Mouse (Mus musculus) spleen, adult 2 months (tissue): ENCODE measurements around the gene Upp2. TPM values are rescaled to one million over a fixed set of nuclear protein-coding genes. Genes with fewer than 3 reads are reported as not detected.

ENCODE experiments used
- DNase-seq, 2 experiments: peaks; one replicate each; pipeline versions ENCODE4 v3.0.0 to v3.0.0-alpha.2; 2012 to 2021; ENCODE audit warnings: low spot score in 2 of 2, low read depth in 1 of 2
- H3K27ac ChIP-seq: fragments of 200-500 bp; 2 replicates; pipeline ENCODE4 v1.5.1; 2012; ENCODE audit warnings: low read length, inconsistent platforms; ENCODE audit not compliant: insufficient read depth
- H3K27me3 ChIP-seq: fragments of 200-500 bp; 2 replicates; pipeline ENCODE4 v1.6.1; 2012; ENCODE audit warnings: mild to moderate bottlenecking, moderate library complexity, low read length, inconsistent platforms; ENCODE audit not compliant: control insufficient read depth, insufficient read depth
- H3K36me3 ChIP-seq: fragments of 200-500 bp; 2 replicates; pipeline ENCODE4 v1.6.1; 2012; ENCODE audit warnings: mild to moderate bottlenecking, low read length, inconsistent platforms; ENCODE audit not compliant: control insufficient read depth, insufficient read depth
- H3K4me1 ChIP-seq: fragments of 200-500 bp; 2 replicates; pipeline ENCODE4 v1.6.1; 2011; ENCODE audit warnings: inconsistent platforms; ENCODE audit not compliant: control insufficient read depth, insufficient read depth, insufficient read length
- H3K4me3 ChIP-seq: fragments of 200-500 bp; 2 replicates; pipeline ENCODE4 v1.5.1; 2011; ENCODE audit warnings: mild to moderate bottlenecking, inconsistent platforms; ENCODE audit not compliant: insufficient read depth, insufficient read length; ENCODE audit errors: extremely low read depth
- CTCF ChIP-seq: fragments of 200-500 bp; IDR thresholded peaks from 2 replicates; pipeline ENCODE4 v1.5.1; 2011; ENCODE audit warnings: mild to moderate bottlenecking, inconsistent platforms; ENCODE audit not compliant: insufficient read depth, insufficient read length, insufficient replicate concordance; ENCODE audit errors: extremely low read depth
- POLR2A ChIP-seq: fragments of 200-500 bp; IDR thresholded peaks from 2 replicates; pipeline ENCODE4 v1.6.1; 2011; ENCODE audit warnings: low read depth, low read length, inconsistent platforms
- WGBS: fragments of 180-500 bp; shearing (Covaris S2); methylation state at CpG from one replicate; pipeline ENCODE4 v1.1.7; 2018; 5-methylcytosine and 5-hydroxymethylcytosine counted together
- polyA plus RNA-seq: library from polyadenylated mRNA; depleted of rRNA; stranded (reverse); fragments of >200 nt; gene quantifications from 2 replicates; pipeline ENCODE4 v1.2.3, GENCODE M21; 2012

The Upp2 gene
- polyA plus RNA-seq, 1 experiment: 1.3 TPM

DNA sequence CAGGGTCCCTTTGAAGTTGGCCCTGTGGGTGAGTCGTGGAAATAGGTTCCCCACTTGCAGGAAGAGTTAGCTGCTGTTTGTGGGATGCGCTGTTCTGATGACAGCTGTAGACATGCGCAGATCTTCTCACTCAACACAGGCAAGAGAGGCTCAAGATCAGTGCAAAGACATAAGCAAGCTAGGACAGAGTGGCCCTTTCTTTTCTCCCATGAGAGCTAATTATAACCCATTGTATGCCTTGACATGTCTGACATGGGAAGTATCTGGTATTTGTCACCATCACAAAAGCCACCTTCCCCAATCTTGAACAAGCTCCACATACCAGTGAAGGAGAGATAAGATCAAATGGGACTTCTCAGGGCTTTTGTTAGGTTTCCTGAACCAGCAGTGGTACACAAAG lies 140.6 kb downstream of the Upp2 start:
- H3K27me3 ChIP-seq: no peaks in the 10 kb centered on the region
- H3K4me1 ChIP-seq: no peaks in the 10 kb centered on the region
- DNase-seq: no peak
- H3K4me3 ChIP-seq: no peak overlapping the region
- no peaks in the 10 kb centered on the region for H3K36me3 ChIP-seq
- TF ChIP-seq CTCF (no peak), POLR2A (no peak)
- H3K27ac ChIP-seq: no peak overlapping the region
- WGBS: 87% methylated on average over 3 of the region's 3 CpGs

DNA sequence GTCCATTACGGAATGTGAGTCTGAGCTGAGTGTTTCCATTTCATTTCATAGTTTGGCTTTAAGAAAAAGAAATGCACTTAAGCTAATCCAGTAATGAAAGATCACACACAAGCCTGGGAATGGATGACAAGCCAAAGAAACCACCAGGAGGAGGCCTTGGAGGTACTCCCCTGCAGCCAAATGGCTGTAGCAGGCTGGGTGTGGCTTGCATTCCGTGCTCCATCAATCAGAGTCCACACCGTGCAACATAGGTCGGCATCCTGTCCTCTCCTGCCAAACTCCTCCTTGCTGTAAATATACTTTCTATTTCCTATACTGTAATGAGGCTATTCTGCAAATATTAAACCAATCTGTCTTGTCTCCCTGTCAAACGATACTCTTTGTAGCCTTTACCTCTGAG lies 143.1 kb downstream of the Upp2 start:
- no peak overlapping the region for H3K4me3 ChIP-seq
- TF ChIP-seq CTCF: no peak
- no peak for TF ChIP-seq POLR2A

DNA sequence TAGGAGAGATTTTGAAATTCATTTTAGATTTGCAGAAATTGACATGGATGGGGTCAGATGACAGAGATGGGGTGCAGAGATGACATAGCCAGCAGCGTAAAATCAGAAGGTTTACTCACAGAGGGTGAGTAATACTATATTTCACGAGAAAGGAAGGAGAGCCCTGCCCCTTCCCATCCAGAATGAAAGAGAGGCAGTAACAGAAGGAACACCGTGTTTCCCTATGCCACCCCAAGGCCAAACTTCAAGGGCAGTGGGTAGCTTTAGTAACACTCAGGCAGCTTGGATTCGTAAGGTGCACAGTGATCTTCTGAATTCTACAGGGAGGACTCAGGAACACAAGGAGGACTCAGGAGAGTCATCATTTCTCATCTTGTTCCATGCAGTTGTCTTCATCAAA lies 144.0 kb downstream of the Upp2 start:
- TF ChIP-seq POLR2A (no peak), CTCF (no peak)
- no peak overlapping the region for H3K27ac ChIP-seq
- H3K4me1 ChIP-seq: no peaks in the 10 kb centered on the region
- no peaks in the 10 kb centered on the region for H3K36me3 ChIP-seq
- DNase-seq: no peak
- H3K4me3 ChIP-seq: no peak overlapping the region
- no peaks in the 10 kb centered on the region for H3K27me3 ChIP-seq
- WGBS: 82% methylated on average over 4 of the region's 4 CpGs

More for the DNA sequence above, 143.1 kb downstream of the Upp2 start:
- WGBS: 85% methylated on average over 5 of the region's 5 CpGs
- no peak overlapping the region for H3K27ac ChIP-seq
- no peak for DNase-seq
- no peaks in the 10 kb centered on the region for H3K4me1 ChIP-seq
- H3K36me3 ChIP-seq: no peaks in the 10 kb centered on the region
- H3K27me3 ChIP-seq: no peaks in the 10 kb centered on the region

DNA sequence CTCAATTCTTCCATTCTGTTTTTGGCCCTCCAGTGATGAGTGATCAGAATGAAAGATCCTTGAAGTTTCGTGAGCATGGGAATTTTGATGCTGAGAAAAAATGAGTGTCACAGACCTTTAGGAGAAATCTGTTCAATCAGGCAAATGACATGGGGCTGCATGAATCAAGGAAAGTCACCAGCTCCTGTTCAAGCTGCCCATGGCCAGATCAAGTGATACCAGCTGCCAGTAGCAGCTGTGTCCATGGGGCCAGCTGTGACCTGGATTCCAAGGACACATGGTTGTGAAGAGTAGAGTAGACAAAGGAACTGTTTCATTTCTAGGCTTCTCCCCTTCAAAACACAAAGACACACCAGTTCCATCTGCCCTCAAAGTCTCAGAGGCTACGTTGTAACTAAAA lies 144.4 kb downstream of the Upp2 start:
- Histone ChIP-seq H3K36me3 (no peaks in the 10 kb centered on the region), H3K27me3 (no peaks in the 10 kb centered on the region), H3K4me3 (no peak overlapping the region), H3K27ac (no peak overlapping the region), H3K4me1 (no peaks in the 10 kb centered on the region)
- 80% methylated on average over 2 of the region's 2 CpGs for WGBS
- TF ChIP-seq CTCF (no peak), POLR2A (no peak)
- DNase-seq: no peak

DNA sequence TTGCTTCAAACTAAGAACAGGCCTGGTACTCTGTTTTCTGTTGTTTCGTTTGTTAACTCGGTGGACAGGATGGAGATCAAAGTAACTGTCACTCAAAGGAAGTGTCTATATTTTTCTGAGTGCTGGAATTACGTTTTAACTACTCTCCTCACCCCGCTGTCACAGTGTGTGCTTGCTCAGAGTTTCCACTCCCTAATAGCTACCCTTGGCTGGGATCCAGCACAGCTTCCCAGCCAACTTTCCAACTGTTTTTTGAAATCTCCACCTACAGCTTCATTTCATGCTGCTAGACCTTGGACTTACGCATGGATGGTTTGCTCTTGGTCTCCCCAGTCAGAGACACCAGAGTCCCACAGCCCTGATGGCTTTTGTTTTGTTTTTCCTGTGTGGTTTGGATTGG lies 144.8 kb downstream of the Upp2 start:
- H3K4me3 ChIP-seq: no peak overlapping the region
- no peaks in the 10 kb centered on the region for H3K27me3 ChIP-seq
- TF ChIP-seq POLR2A: no peak
- TF ChIP-seq CTCF: no peak
- H3K36me3 ChIP-seq: no peaks in the 10 kb centered on the region
- no peak for DNase-seq
- no peaks in the 10 kb centered on the region for H3K4me1 ChIP-seq
- WGBS: 70% methylated on average over 5 of the region's 5 CpGs
- H3K27ac ChIP-seq: no peak overlapping the region

DNA sequence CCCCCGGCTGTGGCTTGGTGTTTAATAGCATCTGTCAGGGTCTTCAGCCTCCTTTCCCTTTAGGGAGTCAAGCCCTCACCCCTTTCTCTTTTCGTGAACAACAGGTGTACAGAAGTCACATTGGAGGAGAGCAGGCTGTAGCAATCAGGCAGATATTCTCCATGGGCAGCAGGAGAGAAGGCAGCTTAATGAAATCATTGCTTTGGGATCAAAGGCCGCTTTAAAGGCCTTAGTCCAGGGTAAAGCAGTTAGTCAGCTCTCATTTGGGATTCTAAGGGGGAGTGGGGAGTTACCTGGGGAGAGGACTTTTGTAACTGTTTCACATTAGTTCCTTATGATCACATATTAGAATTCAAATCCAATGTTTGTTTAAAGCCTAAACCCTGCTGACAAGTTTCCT lies 150.8 kb downstream of the Upp2 start:
- TF ChIP-seq CTCF (no peak), POLR2A (no peak)
- Histone ChIP-seq H3K4me1 (no peaks in the 10 kb centered on the region), H3K4me3 (no peak overlapping the region), H3K27me3 (no peaks in the 10 kb centered on the region), H3K36me3 (no peaks in the 10 kb centered on the region), H3K27ac (no peak overlapping the region)
- DNase-seq: no peak
- 74% methylated on average over 3 of the region's 3 CpGs for WGBS

DNA sequence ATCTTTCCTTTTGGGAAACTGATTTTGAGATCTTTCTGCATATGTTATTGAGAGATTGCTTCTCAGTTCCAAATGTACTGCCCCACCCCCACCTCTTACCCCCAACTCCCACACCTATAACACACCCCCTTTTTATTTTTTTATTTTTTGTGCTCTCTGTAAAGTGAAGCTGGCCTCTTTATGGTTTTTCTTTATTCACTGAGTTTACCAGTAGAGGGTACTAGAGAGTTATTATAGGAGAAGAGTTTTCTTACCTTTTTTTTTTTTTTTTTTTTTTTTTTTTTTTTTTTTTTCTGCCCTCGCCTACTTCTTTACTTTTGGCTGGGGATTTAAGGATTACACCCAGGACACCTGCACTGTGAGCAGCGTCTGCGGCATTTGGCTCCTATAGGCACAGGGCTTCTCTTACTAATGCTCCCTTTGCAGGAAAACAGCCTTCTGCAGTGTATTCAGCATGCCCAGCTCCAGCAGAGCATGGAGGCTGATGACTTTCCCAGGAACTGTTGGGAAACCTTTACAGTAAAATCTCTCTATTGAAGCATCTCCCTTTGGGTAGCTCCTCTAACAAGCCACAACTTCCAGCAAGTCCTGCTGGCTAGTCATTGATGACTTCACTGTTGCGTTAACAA lies 170.2 kb downstream of the Upp2 start:
- Histone ChIP-seq H3K36me3 (no peaks in the 10 kb centered on the region), H3K27ac (no peak overlapping the region), H3K4me3 (no peak overlapping the region), H3K4me1 (no peaks in the 10 kb centered on the region), H3K27me3 (no peaks in the 10 kb centered on the region)
- WGBS: 46% methylated on average over 4 of the region's 4 CpGs
- TF ChIP-seq CTCF (no peak), POLR2A (no peak)
- no peak for DNase-seq
